Mouse (Mus musculus) liver, embryonic 14.5 days (tissue): Measurements from ENCODE around the gene C1ra.
"Not testable (repeated sequence)": the region's sequence is repeated elsewhere in the genome, so short reads cannot be mapped to it uniquely, and the experiment has no call there.

Source experiments
- CTCF ChIP-seq: IDR thresholded peaks from 2 replicates; pipeline ENCODE4 v1.5.1; 2016; ENCODE audit warnings: antibody characterized with exemption, low read depth, control low read depth
- EP300 ChIP-seq: IDR thresholded peaks from 2 replicates; pipeline ENCODE4 v1.6.1; 2016; ENCODE audit warnings: antibody characterized with exemption, low read depth

- not testable (repeated sequence) for TF ChIP-seq CTCF, EP300
These were observed 35.8 kb downstream of the C1ra start for GRCm38 (mm10) chr6:124547979-124548378.
